Mouse (Mus musculus): Measurements from ENCODE around the gene 4930432K21Rik.

The 4930432K21Rik gene

GRCm38 (mm10) chr8:84147769-84148530 lies at the start of gene 4930432K21Rik, which contains the start of gene Cc2d1a:
4930432K21Rik (plus strand) TSS chr8:84148025.
Cc2d1a (minus strand) TSS chr8:84147936.
- peak; percentile 99 for DNase-seq (ENCODE audit: low read depth, low spot score)

DNA sequence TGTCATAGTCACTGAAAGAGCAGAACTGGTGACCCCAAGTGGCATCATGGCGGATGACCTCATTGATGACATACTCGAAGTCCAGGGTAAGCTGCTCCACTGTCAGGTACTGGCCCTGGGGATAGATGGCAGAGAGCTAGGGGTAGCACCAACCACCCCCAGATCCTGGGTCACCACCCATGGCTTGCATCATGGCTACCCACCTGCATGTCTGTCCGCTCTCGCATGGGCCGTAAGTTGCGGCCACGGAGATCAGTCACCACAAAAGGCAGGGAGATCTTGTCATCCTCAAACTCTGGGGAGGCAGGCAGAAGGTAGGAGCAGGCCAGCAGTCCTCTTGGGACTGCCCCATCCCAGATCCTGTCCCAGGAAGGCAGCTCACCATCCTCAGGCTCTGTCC lies 49.4 kb upstream of the 4930432K21Rik start:
- DNase-seq (ENCODE audit: low read depth, low spot score), result no peak

DNA sequence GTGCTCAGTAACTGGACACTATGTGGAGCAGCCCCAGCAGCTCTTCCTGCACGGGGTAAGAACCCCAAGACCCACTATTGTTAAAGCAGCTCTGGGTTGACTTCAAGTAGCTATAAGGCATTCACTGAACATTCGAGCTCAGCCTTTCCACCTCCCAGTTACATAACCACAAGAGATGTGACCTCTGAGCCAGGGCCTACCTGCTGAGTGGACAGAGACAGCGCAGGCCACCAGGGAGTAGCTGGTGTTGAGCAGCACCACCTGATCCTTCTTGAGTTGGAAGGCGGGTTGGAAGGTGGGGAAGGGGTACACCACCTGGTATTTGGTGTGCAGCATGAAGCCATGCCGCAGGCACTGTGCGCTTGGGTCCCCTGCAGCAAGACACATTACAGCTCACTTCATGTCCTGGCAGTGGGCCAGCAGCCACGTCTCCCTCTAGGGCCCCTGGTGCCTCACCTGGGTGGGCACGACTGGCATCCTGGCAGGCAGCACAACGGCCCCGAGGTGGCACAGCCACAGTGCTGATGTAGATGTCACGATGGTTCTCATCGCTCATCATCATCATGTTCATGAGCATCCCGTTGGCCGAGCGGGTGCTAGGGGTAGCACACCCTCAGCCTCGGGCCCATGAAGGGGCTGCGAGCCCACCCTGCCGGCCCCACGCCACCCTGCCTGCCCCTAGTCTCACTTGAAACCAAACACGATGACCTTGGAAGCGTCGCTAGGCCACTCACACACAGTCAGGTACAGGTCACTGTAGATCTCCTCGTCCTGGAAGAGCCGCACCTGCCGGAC lies 46.2 kb upstream of the 4930432K21Rik start:
- DNase-seq (ENCODE audit: low read depth, low spot score), result no peak

DNA sequence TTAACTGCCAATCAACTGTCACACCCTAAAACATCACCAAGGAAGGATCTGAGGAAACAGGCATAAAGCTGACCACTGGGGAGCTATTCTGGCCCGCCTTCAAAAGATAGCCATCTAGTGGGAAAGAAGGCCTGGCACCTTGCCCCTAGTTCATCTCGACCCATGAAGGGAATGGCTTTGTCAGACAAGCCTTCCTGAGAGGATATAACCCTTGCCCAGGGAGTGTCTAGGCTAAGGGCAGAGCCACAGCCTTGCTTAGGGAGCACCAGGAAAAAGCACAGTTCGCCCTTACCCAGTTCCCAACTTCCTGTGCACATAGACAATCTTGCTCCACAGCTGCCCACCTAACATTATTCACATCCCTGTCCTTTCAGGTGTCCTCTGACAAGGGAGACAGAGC lies 44.2 kb upstream of the 4930432K21Rik start:
- DNase-seq (ENCODE audit: low read depth, low spot score), result no peak

DNA sequence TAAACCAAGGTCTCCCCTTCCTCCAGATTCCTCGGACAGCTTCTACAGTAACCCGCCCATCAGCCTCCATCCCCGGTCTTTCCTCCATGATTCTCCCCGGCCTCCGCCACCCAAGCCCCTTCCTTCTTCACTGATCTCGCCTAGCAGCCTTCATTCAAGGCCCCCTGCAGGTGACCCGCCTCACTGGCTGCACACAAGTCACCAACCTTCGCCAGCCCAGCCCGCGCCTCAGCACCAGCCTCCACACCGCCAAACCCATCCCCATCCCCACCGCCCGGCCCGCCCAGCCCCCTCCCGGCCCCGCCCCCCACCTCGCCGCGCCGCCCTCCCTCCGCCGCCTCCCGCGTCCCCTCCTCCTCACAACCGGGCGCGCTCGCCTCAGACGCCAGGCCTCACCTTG lies 43.6 kb upstream of the 4930432K21Rik start:
- DNase-seq (ENCODE audit: low read depth, low spot score), result peak; percentile 89

GRCm38 (mm10) chr8:84104697-84105609 lies 42.9 kb upstream of the 4930432K21Rik start, which contains the start of gene Dcaf15:
Dcaf15 (minus strand) TSS chr8:84104768.
- peak; percentile 100 for DNase-seq (ENCODE audit: low read depth, low spot score)

DNA sequence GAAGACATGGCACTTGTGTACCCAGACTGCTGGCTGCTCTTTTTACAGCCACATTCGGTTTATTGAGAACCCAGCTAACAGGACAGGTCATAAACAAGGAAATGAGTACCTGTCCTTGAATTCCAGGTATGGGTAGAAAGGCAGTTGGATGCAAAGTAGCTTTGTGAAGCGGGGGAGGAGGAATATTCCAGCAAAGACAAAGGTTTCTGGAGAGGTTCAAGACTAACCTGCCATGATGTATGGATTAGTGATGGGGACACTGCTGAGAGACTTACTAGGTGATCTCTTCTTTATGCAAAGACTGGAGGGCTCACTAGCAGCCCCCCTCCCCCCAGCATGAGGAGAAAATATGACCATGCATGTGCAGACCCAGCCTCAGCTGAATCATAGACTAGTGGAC lies 42.1 kb upstream of the 4930432K21Rik start:
- DNase-seq (ENCODE audit: low read depth, low spot score), result no peak

GRCm38 (mm10) chr8:84106216-84107040 lies 41.4 kb upstream of the 4930432K21Rik start:
- no peak for DNase-seq (ENCODE audit: low read depth, low spot score)

DNA sequence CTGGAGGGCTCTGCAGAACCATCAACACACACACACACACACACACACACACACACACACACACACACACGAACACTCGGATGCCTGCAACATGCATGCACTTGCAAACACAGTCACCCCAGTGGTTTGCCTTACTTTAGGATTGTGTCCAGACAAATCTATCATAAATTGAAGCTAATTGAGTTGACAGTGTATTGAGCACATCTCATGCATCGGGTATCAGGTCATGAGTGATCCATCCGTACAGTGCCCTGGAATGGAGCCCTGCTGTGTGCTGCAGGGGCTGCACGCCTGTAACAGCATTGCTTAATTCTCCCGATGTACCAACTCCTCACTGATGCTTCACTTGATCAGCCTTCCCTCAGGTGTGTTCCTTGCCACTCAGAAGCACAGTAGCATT lies 32.2 kb upstream of the 4930432K21Rik start:
- DNase-seq (ENCODE audit: low read depth, low spot score), result no peak

- no peak for DNase-seq (ENCODE audit: low read depth, low spot score)
Observed at GRCm38 (mm10) chr8:84122151-84122550, 25.7 kb upstream of the 4930432K21Rik start.

DNA sequence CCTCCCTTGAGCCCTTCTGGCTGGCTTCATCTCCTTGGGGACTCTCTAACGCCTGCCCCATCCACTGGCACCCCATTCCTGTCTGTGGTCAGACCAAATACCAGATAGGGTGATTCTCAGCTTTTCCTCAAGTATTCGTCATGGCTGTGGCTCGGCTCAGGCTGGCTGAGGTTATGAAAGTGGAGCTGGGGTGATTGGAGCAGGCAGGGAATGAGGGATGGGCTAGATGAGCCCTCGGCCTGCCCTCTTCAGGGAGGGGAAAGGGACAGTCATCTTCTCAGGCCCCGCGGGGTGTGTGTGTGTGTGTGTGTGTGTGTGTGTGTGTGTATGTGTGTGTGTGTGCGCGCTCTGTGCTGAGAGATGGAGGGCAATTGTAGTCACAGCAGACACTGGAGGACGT lies 22.2 kb upstream of the 4930432K21Rik start, which contains the start of gene Podnl1:
Gene Podnl1, plus strand, starts transcription at position 334 of the 400 bp plus-strand sequence.
- DNase-seq (ENCODE audit: low read depth, low spot score), result no peak

DNA sequence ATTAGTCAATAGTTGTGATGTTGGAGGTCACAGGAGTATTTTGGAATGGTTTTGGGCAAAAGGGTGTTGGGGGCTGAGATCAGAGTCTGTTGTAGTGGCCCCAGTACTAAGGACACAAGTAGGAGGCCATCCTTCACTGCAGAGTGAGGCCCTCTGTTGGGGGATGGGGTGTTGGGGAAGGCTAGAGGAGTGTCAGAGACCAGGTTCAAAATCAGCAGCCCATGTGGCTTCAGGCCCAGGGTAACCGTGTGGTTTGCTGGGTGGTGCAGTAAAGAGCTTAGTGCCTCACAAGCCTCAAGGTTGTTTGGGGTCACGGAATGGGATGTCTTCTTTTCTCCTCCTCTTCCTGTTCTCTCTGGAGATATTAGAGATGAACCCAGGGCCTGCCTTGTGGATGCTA lies 21.1 kb upstream of the 4930432K21Rik start:
- no peak for DNase-seq (ENCODE audit: low read depth, low spot score)

GRCm38 (mm10) chr8:84127202-84127901 lies 20.5 kb upstream of the 4930432K21Rik start:
- DNase-seq (ENCODE audit: low read depth, low spot score), result no peak

DNA sequence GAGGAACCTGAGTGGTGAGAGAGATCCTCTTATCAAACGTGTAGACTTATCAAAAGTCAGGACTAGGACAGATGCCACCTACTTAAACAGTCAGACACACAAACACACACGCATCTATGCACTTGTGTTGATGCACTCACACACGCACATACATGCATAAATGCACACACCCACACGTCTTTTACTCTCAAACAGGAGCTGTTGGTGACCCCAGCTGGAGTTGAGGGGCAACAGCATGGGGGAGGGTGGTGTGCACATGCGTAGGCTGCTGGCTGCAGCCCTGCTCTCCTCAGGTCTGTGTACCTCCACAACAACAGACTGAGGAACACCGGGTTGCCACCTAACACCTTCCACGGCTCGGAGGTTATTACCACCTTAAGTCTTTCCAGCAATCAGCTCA lies 19.5 kb upstream of the 4930432K21Rik start:
- no peak for DNase-seq (ENCODE audit: low read depth, low spot score)

DNA sequence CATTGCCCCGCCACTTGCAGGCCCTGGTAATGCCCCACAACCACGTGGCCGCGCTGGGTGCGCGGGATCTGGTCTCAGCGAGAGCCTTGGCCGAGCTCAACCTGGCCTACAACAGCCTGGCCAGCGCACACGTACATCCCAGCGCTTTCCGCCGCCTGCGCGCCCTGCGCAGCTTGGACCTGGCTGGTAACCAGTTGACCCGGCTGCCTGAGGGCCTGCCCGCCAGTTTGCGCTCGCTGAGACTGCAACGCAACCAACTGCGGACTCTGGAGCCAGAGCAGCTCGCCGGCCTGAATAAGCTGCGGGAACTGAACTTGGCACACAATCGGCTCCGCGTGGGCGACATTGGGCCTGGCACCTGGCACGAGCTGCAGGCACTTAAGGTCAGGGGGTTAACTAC lies 17.0 kb upstream of the 4930432K21Rik start:
- peak; percentile 58 for DNase-seq (ENCODE audit: low read depth, low spot score)

DNA sequence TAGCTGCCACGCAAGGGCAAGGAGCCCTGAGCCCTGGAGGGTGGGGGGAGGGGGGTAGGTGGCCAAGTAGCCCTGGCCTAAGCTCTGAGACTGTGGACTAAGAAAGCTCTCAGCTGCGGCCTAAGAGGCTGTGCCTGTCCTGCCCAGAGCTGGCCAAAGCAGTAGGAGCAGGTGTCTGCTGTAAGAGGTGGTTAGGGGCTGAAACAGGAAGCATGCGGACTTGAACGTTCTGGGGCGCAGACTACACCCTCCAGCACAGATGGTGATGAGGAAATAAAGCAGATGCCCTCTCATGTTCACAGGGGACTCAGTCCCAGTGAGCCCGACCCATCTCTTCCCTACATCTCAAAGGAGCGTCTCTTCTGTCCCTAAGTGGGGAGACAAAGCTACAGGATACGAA lies 15.6 kb upstream of the 4930432K21Rik start:
- DNase-seq (ENCODE audit: low read depth, low spot score), result no peak

- DNase-seq (ENCODE audit: low read depth, low spot score), result peak; percentile 66
Observed at GRCm38 (mm10) chr8:84137848-84138247, 10.0 kb upstream of the 4930432K21Rik start.

DNA sequence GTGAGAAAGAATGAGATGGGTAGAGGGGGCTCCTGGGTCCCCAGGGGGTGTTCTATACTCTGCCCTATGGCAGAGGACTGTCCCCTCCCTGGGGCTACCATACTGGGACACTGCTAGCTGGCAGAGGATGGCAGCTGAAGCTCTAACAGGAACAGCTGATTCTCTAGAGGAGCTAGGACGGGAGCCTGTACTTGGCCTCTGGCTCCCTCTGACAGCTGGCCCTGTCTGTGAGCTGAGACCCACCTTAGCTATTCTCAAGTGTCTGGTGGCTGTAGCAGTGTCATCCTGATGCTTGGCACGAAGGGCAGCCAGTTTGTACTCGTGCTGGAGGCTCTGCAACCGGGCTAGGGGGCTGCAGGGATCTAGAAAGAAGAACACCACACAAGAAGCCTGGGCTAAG lies 7.0 kb upstream of the 4930432K21Rik start:
- DNase-seq (ENCODE audit: low read depth, low spot score), result no peak

- no peak for DNase-seq (ENCODE audit: low read depth, low spot score)
Observed at GRCm38 (mm10) chr8:84144636-84145245, 3.1 kb upstream of the 4930432K21Rik start.

All from R1 (cell line).